ENCODE assay signal across 8 mouse cellular contexts in the genomic region with DNA sequence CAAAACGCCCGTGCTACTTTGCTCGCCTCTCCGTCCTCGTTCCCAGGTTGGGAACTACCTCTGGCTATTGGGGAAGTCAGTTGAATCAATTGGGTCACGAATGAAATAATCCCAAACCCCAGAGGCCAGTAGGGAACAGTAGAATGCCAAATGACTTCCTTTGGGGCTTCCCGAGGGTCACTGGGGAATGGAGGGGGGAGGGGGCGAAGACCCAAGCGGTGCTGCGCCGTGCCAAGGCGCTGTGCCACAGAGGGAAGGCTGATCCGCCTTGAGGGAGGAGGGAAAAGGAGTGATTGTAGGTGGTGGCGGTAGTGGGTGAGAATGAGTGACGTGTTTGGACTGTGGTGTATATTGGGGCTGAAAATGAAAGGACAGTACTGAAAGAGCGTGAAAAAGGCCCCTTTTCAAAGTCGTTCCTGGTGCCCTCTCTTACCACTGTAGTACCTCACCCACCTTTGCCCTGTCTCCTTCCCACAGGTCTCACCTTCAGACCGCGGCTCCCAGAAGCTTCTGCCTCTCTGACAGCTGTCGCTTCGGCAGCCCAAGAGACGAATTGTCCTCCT. TPM values are rescaled to one million over a fixed set of nuclear protein-coding genes. Genes with fewer than 3 reads are reported as not detected.
A peak's percentile ranks its signal among the peaks of the same experiment; 100 is the strongest.
DNase-seq lines count a peak whose midpoint lies in the region; ATAC-seq lines count a peak whose summit lies in the region.

No protein-coding gene starts in this region.

- H3K9me3 ChIP-seq in heart, embryonic 15.5 days (replicated peaks), result no peaks in the 10 kb centered on the region
- H3K9me3 ChIP-seq in stomach, embryonic 14.5 days (ENCODE audit: control insufficient read depth, low read depth, low read length), result no peaks in the 10 kb centered on the region

- WGBS in heart, embryonic 15.5 days, result 1% methylated on average over 22 of the region's 22 CpGs
- 3% methylated on average over 22 of the region's 22 CpGs for WGBS in stomach, embryonic 14.5 days

- H3K4me3 ChIP-seq in heart, embryonic 15.5 days, result peak overlapping the region; percentile 42
- H3K4me3 ChIP-seq in stomach, embryonic 14.5 days (ENCODE audit: low read depth, low read length), result peak overlapping the region; percentile 47

- DNase-seq in thymus, postnatal 25 days, result peak; percentile 17
- DNase-seq in thymus, postnatal 0 days (ENCODE audit: low spot score), result no peak
- peak; percentile 71 to 79 for DNase-seq in kidney, postnatal 4 days
- no peak for DNase-seq in ovary, postnatal 14 days (ENCODE audit: low spot score)
- DNase-seq in thymus, postnatal 14 days, result no peak
- no peak for DNase-seq in spleen, postnatal 14 days (ENCODE audit: low spot score in 2 of 2)

- H3K27me3 ChIP-seq in heart, embryonic 15.5 days, result peaks cover 99% of the 10 kb centered on the region
- peaks cover 36% of the 10 kb centered on the region for H3K27me3 ChIP-seq in stomach, embryonic 14.5 days (ENCODE audit: control insufficient read depth, insufficient read depth, low read length)

- ATAC-seq in heart, embryonic 15.5 days (replicated peaks; ENCODE audit: insufficient number of reproducible peaks, insufficient read depth, low FRiP score, low read depth), result no peak
- ATAC-seq in stomach, embryonic 14.5 days (ENCODE audit: insufficient number of reproducible peaks, insufficient read depth, low FRiP score, low read depth), result no peak

- H3K4me2 ChIP-seq in heart, embryonic 15.5 days, result peak overlapping the region; percentile 57
- peak overlapping the region; percentile 78 for H3K4me2 ChIP-seq in stomach, embryonic 14.5 days (replicated peaks; ENCODE audit: low read depth, low read length)

- H3K4me1 ChIP-seq in heart, embryonic 15.5 days (replicated peaks), result peaks cover 40% of the 10 kb centered on the region
- H3K4me1 ChIP-seq in stomach, embryonic 14.5 days (ENCODE audit: control insufficient read depth, insufficient read depth, low read length), result 0 out of 2 replicates have a peak, but pooled peaks cover 2% of the 10 kb centered on the region

- H3K27ac ChIP-seq in heart, embryonic 15.5 days, result no peak overlapping the region
- H3K27ac ChIP-seq in stomach, embryonic 14.5 days (ENCODE audit: low read length), result peak overlapping the region; percentile 84

- H3K9ac ChIP-seq in heart, embryonic 15.5 days, result no peak overlapping the region
- peak overlapping the region; percentile 62 for H3K9ac ChIP-seq in stomach, embryonic 14.5 days (replicated peaks; ENCODE audit: low read depth, low read length)

- no peaks in the 10 kb centered on the region for H3K36me3 ChIP-seq in heart, embryonic 15.5 days
- no peaks in the 10 kb centered on the region for H3K36me3 ChIP-seq in stomach, embryonic 14.5 days (ENCODE audit: control insufficient read depth, insufficient read depth, low read length)

RNA-seq across cellular contexts. Expression of a gene that starts 0.5 kb away (rescaled TPM):
- polyA plus RNA-seq in thymus, postnatal 0 days (2015; fragmentation: Nextera tagmentation; extraction: Ambion mirVana), result 1.1 and 1.2 TPM in 2 replicates
- polyA plus RNA-seq in heart, embryonic 15.5 days (2015; fragmentation: Nextera tagmentation; extraction: Ambion mirVana), result 0.89 and 2.4 TPM in 2 replicates
- polyA plus RNA-seq in stomach, embryonic 14.5 days (2014; fragmentation: Nextera tagmentation; extraction: Ambion mirVana), result 15.5 and 16.0 TPM in 2 replicates

RNA-seq across cellular contexts. Expression of a gene that starts 0.5 kb away (rescaled TPM):
- polyA plus RNA-seq in thymus, postnatal 0 days (2015; fragmentation: Nextera tagmentation; extraction: Ambion mirVana), result not detected in 2 replicates
- polyA plus RNA-seq in heart, embryonic 15.5 days (2015; fragmentation: Nextera tagmentation; extraction: Ambion mirVana), result not detected in 2 replicates
- polyA plus RNA-seq in stomach, embryonic 14.5 days (2014; fragmentation: Nextera tagmentation; extraction: Ambion mirVana), result not detected in 2 replicates

RNA-seq across cellular contexts. Expression of a gene that starts 4.1 kb away (rescaled TPM):
- polyA plus RNA-seq in thymus, postnatal 0 days (2015; fragmentation: Nextera tagmentation; extraction: Ambion mirVana), result not detected in 2 replicates
- 0.27 TPM in 1 of 2 replicates, not detected in the other for polyA plus RNA-seq in heart, embryonic 15.5 days (2015; fragmentation: Nextera tagmentation; extraction: Ambion mirVana)
- 3.4 TPM in 2 replicates for polyA plus RNA-seq in stomach, embryonic 14.5 days (2014; fragmentation: Nextera tagmentation; extraction: Ambion mirVana)

RNA-seq across cellular contexts. Expression of a gene that starts 8.2 kb away (rescaled TPM):
- 0.06 and 0.21 TPM in 2 replicates for polyA plus RNA-seq in thymus, postnatal 0 days (2015; fragmentation: Nextera tagmentation; extraction: Ambion mirVana)
- polyA plus RNA-seq in heart, embryonic 15.5 days (2015; fragmentation: Nextera tagmentation; extraction: Ambion mirVana), result 2.3 and 6.3 TPM in 2 replicates
- polyA plus RNA-seq in stomach, embryonic 14.5 days (2014; fragmentation: Nextera tagmentation; extraction: Ambion mirVana), result 24.4 and 27.1 TPM in 2 replicates

RNA-seq across cellular contexts. Expression of a gene that starts 9.0 kb away (rescaled TPM):
- polyA plus RNA-seq in thymus, postnatal 0 days (2015; fragmentation: Nextera tagmentation; extraction: Ambion mirVana), result 0.71 and 1.4 TPM in 2 replicates
- 0.54 and 1.4 TPM in 2 replicates for polyA plus RNA-seq in heart, embryonic 15.5 days (2015; fragmentation: Nextera tagmentation; extraction: Ambion mirVana)
- 13.7 and 13.9 TPM in 2 replicates for polyA plus RNA-seq in stomach, embryonic 14.5 days (2014; fragmentation: Nextera tagmentation; extraction: Ambion mirVana)

Comparison
In these comparisons a context has a peak if more than half of its experiments do, and no peak if none do; other contexts are left out.
1. DNase-seq: peak in thymus, postnatal 25 days (single experiment) and kidney, postnatal 4 days (2 of 2); none in thymus, postnatal 0 days (single experiment), ovary, postnatal 14 days (single experiment), thymus, postnatal 14 days (single experiment) and spleen, postnatal 14 days (0 of 2).